Mouse (Mus musculus) left cerebral cortex, adult 11 months (tissue): Measurements from ENCODE around the gene Arhgef28.
"Not testable (repeated sequence)": the region's sequence is repeated elsewhere in the genome, so short reads cannot be mapped to it uniquely, and the experiment has no call there.

Experiments used
- DNase-seq: peaks from one replicate; pipeline ENCODE4 v3.0.0; 2022; ENCODE audit warnings: low spot score

The Arhgef28 gene

DNA sequence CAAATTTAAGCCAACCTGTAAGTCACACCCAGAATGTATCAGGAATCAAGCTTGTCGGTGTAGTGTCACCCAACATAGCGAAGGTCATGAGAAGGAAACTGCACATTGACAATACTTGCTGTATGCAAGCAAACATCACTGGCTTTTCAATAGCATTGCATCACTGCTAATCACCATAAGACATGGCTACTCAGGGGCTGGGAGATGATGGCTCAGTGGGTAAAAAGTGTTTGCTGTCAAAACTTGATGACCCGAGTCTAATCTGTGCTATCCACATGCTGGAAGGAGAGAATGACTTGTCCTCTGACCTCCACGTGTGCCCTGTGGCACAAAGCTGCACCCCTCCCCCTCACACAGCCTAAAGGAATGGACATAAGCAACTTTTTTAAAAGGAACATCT, 133.0 kb downstream of the Arhgef28 start:
- DNase-seq = no peak

DNA sequence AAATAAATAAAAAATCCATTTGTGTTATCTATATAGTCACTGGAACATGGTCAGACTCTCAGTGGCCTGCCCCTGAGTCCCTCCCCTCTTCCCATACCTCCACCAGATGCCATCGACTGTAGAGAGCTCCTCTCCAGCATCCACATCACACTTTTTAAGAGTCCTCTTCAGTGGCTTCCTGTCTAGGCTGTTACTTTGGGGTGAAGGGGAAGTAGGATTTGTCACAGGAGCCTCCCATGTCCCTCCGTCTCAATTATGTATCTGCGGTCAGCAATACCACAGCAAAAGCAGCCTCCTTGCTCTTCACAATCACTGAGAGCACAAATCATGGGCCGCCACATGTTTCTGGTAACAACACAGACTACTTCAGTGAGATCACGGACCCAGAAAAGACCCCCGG, 135.8 kb downstream of the Arhgef28 start:
- DNase-seq = no peak

GRCm38 (mm10) chr13:98069646-98070045, 136.6 kb downstream of the Arhgef28 start:
- DNase-seq = no peak

GRCm38 (mm10) chr13:98062843-98063242, 143.4 kb downstream of the Arhgef28 start:
- DNase-seq = no peak

DNA sequence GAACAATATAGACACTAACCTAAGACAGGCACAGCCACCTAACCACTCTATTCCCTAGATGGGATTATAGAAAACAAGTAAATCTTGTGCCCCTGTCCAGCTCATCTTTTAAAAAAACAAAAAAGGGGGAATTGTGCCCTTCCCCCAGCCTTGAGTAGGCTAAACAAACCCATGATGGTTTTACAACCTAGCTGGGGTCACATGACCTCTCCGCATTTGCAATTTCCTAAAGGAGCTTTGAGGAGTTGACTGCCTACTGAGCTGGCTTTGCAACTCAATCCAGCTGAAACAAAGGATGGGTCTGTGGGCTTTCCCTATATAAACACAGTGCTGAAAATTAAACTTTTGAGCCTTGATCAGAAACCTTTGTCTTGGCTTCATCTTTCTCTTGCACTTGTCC, 146.1 kb downstream of the Arhgef28 start:
- not testable (repeated sequence) for DNase-seq

- DNase-seq = no peak
Measured at GRCm38 (mm10) chr13:98055194-98055593, 151.0 kb downstream of the Arhgef28 start.

GRCm38 (mm10) chr13:98040628-98041150, 165.6 kb downstream of the Arhgef28 start:
- no peak for DNase-seq

DNA sequence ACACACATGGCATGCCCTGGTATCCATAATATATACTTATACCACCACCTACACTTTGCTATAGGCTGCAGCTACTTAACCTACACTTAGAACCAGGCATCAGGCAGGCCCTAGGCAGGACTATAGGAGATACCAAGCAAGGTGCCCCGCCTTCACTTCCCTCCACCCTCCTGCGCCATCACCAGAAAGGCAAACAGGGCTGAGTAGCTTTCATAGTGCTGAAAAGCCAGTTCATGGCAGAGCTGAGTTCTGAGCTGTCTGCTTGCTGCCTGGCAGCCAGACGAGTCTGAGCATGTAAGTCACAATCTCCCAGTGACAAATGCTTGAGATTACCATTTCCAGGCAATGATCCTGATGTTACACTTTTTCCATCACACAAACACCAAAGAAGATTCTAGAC, 167.5 kb downstream of the Arhgef28 start:
- no peak for DNase-seq

GRCm38 (mm10) chr13:98037693-98038092, 168.5 kb downstream of the Arhgef28 start:
- no peak for DNase-seq

DNA sequence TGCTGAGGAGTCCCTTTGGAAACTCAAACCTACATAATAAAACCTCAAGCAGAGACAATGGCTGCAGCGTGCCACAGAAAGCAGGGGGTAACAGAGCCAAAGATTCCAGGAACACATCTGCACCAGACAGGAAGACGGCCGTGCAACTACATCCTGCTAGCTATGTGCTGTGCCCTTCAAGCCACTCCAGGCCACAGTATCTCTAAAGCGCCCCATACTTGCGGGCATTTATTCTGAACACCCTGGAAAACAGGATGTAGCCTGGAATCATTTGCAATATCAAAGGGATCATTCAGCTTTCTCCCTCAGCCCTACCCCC, 174.6 kb downstream of the Arhgef28 start:
- no peak for DNase-seq

- DNase-seq = peak; percentile 75
Measured at GRCm38 (mm10) chr13:98030959-98031641, 175.1 kb downstream of the Arhgef28 start.

GRCm38 (mm10) chr13:98030041-98030440, 176.2 kb downstream of the Arhgef28 start:
- DNase-seq = no peak

GRCm38 (mm10) chr13:98028711-98029250, 177.5 kb downstream of the Arhgef28 start:
- no peak for DNase-seq

- no peak for DNase-seq
Measured at GRCm38 (mm10) chr13:98027641-98028204, 178.5 kb downstream of the Arhgef28 start.

DNA sequence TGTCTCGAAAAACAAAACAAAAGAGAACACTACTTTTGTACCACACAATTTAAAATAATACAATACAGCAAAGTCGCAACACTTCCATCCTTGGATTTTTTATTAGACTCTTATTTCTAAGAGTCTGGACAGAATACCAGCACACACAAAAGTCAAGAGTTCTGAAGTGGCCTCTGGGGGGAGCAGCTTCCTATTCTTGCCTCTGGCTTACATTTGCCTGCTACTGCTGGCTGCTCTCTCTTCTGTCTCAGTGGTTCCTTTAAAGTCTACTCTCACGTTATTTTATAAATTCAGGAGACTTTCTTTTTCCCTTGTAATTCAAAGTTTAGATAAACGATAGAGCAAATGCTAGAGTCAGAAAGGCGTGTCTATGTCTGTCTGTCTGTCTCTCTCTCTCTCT, 179.1 kb downstream of the Arhgef28 start:
- no peak for DNase-seq

GRCm38 (mm10) chr13:98025706-98026504, 180.3 kb downstream of the Arhgef28 start:
- no peak for DNase-seq

DNA sequence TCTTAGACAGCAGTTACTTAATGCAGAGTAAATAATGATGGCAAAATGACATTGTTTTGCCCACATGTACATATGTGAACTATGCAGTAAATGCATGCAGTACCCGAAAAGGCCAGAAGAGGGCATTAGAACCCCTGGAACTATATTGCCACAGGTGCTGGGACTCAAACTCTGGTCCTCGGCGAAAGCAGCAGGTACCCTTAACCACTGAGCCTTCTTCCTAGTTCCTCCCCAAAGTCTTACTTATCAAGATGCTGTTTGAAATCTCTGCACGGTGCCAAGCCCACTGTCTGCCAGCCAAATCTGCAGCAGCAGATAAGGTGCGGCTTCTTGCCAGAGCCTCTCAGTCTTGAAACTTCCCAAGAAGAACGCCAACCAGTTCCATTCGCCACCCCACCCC, 181.1 kb downstream of the Arhgef28 start:
- no peak for DNase-seq

DNA sequence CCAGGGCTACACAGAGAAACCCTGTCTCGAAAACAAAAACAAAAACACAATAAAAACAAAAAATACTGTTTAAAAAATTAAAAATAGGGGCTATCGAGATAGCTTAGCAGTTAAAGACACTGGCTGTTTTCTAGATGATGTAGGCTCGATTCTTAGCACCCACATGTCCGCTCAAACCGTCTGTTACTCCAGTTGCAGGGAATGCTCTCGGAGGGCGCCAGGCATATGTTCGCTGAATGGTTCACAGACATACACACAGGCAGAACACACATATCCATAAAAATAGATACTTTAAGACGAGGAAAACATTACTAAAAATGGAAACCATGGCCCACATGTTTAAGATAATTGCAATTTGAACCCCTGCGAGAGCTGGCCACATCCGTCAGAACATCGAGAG, 181.6 kb downstream of the Arhgef28 start:
- DNase-seq = no peak

DNA sequence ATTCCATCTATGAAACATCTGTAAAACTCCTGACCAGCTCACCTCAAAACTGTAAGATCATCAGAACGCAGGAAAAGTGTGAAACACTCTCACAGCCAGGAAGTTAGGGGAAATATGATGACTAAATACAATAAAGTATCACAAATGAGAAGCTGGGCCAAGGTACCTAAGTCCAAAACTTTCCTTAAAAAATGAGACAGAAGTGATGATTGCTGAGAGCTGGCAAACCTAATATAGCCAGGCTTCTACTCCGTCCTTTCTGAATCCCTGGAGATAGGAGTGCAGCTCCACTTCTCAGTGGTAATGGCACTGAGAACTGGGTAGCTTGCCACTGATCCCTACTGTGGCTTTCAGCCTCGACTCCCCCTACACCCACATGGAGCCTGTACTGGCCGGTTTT, 184.3 kb downstream of the Arhgef28 start:
- no peak for DNase-seq

- DNase-seq = not testable (repeated sequence)
Measured at GRCm38 (mm10) chr13:98018837-98019236, 187.4 kb downstream of the Arhgef28 start.

DNA sequence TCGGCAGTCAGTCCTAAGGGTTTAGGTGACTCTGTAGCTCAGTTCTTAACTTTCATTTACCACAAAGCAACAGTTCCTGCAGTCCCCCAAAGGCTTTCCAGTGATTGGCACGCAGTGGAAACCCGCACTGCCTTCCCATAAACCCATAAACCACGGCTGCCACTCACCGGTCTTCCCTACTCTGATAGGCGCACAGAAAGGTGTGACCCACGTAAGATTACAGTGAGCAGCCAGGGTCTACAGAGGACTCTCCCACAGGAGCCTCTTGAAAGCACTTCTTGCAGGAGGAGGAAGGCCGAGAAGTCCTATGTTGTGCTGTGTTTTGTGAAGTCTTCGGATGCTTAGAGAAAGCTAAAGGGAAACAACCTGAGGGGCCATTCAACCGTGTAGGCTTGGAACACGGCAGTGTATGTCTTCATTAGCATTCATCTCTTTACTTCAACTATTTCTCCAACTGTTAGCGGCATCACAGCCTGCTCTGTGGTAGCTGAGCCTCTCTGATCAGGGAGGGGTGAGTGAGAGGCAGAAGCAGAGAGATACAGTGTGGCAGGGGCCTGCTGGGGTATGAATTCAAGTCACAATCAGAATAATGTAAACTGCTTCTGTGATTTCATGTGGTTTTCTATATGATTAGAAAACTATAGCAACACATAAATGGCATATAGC, 189.2 kb downstream of the Arhgef28 start:
- DNase-seq = peak; percentile 37
